Mouse (Mus musculus): ENCODE results near the gene Bend4.

Bend4 gene

DNA sequence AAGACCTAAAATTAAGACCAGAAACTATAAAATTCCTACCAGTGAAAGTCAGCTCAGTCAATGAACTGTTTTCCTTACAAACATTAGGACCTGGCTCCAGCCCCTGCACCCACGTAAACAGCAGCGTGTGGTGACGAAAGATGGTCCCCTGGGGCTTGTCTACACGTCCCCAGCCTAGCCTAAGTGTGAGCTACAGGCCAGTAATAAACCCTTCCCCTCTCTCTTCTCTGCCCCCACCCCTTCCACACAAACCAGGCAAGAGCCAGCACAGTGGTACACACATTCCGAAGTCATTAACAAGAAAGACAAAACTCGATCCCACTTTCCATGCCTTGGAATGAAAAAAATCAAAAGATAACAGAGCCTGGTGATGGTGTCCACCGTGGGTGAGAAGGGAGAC is 16.6 kb downstream of the Bend4 start:
- no peak for DNase-seq

DNA sequence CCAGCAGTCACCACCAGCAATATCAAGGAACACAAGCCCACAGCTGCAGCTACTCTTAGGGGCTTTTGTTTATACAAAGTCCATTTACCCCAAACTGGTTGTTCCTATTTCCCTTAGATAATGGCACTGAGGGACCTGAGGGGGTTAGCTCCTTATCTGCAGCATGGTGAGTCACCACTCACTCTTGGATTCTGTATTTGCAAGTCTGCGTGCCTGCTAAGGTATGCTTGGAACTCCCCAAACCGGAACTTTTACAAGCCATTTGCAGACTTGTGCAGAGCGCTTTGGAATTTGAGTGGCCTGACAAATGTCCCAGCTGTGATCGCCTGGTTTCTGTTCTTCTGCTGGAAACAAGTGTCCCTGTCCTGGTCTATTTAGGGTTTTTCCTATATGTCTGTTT is 17.7 kb downstream of the Bend4 start:
- DNase-seq, result no peak

DNA sequence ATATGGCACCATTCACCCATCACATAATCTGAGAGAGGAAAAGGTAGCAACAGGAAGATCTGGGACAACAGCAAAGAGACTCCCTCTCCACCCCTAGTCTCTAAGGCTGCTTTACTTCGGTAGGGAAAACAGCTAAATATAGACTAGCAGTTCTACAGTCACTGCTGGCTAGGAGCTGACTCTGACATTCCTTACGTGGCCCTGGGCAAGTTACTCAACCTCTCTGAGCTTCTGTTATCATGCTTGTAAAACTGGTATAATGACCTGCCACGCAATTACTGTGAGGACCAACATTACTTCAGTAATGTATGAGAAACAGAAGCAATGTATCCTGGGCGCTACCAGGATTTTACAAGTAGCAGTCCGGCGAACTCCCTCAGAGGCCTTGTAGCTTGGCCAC is 19.7 kb downstream of the Bend4 start:
- no peak for DNase-seq

DNA sequence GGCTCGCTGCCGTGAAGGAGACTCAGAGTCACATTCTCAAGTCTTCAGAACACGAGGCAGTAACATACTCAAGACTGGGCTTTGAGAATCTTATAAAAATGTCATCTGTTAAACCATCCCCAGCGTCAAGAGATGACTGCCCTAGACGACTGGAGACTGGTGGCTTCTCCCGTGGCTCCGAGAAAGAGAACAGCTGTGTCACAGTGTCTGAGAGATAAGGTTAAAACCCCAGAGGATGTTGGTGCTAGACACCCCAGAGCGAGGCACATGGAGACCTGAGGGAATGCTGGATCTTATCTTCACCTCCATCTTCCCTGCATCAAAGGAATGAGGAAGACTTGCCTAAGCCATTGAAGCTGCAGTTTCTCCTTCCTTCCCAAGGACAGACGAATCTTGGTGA is 23.2 kb downstream of the Bend4 start:
- no peak for DNase-seq

DNA sequence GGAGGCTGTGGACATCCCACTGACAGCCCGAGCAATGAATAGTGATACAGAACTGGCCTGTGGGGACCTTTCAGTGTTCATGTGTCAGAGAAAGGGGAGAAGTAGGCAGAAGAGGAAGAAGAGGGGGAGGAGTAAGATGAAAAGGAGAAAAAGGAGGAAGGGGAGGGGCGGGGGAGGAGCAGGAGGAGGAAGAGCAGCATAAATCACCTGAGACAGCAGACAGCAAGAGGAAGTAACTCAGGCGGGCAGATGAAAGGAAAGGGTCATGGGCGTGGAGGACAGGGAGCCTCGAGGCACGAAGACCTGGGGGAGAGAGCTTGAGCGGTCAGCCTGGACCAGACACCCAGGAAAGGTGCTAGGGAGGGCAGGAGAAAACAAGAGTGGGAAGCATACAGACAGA is 23.7 kb downstream of the Bend4 start:
- no peak for DNase-seq

DNA sequence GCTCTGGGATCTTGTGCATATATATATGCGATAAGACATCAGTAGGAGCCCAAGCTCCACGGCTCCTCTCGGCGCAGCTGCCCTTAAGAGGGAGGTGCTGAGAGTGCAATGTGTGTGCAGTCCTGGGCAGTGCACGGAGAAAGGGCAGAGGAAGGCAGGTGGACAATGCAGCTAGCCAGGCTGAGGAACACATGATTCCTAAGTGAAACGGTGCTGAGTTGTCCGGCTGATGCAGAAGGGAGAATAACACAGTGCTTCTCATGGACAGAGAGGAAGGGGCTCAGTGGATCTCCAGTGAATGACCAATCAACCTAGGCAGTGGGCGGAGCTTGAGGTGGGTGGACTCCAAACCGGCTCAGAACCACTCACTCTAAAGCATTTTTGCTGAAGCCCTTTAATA is 26.5 kb downstream of the Bend4 start:
- DNase-seq, result no peak

DNA sequence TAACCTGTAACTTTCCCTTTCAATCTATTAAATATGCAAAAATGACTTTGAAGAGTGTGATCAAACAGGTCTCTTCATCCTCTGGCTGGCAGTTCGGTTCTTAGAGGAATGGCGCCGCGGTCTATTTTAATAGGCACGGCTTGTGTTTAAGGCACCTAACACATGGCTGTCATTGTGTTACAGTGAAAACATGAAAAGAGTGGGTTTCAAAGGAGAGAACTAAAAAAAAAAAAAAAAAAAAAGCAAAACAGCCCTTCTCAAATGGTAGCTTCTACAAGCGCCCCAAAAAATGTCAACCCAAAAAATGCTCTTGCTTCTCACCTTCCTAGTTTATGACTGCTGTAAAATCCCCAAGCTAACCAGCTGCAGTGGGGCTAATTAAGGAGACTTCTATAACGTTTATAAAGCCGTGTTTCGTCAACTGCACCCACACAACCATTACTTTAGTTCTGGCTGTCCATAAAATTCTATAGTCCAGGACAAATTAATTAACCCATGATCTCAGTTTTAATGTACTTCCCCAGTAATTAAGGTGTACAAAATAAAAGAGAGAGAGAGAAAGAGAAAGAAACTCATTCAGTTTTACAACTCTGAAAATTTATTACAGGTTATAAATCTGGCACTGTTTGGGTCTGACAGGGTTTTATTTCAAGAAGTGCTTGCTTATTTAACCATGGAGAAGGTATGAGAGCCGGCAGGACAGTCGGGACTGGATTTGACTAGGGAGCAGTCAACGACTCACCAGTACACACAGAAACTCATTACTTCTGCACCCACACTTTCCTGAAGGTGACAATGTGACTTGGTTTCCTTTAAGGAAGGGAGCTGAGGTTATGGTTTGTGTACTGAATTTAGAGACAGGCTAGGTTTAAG is 27.3 kb downstream of the Bend4 start:
- no peak for DNase-seq

DNA sequence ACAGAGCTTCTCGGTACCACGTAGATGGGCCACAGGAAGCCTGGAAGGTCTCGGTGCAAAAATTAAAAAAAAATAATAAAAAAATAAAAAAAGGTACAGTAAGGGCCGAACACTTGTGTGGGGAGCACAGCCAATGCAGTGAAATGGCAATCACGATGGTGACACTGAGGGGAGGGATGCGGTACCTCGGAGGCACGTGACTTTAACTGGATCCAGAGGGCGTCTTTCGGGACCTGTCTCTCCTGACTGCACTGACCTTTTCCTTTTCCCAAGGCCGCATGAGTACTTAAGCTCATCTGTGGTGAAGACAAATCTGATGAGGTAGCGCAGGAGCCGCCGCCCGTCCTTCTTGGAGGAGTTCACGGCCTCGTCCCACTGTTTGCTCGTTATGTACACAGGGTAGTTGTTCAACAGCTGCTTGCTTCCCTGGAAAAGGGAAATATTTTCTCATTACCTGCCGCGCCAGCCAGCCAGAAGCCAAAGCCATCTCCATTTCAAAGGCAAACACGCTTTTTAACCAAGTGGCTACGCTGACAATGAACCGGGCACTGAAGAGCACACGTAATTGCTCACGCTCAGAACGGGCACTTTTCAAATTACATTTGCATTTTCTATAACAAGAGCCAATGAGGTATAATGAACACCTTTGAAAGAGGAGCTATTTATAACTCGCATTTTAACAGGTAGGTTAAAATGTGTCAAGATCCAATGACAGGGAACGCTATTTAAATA is 28.1 kb downstream of the Bend4 start:
- no peak for DNase-seq

DNA sequence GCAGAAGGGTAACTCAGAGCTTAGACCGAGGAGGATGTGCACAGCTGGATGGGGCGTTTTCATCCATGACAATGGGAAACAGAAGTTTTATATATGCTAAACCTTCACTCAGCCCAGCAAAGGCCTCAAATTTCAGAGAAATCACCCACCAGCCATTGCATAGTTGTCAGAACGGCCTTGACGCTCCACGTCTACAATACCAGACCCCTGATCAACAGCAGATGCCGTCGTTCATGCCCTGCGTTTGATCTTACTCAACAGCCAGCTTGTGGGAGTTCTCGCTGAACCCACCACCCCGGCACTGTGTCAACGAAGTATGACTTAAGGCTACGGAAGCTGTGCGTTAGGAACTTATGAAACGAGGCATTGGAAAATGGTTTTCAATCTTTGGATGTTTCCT is 30.9 kb downstream of the Bend4 start:
- no peak for DNase-seq

DNA sequence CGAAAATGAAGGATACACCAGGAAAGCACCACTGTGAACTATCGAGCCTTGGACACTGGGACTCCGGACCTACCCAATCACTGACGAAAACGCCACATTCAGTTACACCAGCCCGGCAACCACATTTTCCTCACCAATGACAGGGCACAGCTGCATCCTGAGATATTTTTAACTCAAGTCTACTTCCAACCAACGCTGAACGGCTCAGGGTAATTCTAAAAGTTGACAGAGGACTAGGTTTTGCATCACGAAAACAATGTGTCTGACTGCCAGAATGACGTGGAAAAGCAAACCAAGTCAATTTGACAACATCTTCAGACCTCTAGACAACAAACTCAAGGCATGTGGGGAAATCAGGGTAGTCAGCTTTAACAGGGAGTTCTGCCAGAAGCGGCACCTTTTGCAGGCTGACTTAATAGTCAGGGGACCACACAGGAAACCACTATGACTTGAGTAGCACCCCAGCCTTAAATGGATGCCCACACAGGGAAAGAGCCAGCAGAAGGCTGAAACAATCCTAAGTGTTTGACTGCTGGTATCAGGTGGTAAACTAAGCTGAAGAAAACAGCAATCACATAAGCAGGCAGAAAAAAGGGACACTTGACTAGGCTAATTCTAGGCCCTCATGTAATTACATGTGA is 32.8 kb downstream of the Bend4 start:
- DNase-seq, result no peak

DNA sequence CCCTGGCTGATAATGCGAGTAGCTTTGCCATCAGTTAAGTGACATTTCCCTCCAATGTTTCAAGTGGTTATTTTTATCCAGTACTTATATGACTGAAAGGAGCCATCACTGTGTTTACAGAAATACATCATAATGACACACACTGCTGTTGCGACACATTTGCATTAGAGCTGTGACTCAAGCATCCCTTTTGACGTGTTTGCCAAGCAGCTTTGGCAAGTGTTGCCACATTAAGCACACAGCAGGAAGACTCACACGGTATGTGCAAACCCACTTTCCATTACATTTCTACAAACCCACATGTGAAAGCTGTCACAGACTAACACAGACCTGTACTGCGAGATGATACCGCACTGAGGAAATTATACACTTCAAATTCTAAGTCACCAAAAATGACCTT is 34.2 kb downstream of the Bend4 start:
- no peak for DNase-seq

DNA sequence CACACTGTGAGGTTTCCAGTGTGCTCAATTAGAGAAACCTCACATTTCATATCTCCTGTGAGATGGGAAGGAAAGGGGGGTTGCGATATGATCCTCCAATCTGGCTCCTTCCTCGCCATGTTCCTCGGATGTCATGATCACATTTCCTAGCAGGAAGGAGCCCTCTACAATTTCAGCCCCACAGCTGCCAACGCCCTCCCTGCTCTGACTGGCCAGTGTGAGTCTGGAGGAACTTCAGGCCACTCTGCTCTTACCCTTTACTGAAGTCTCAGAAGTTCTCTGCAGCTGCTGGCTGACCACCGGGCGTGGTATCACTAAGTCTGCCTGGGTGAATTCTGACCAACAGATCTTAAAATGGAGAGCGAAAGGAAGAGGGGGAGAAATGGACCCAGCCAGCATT is 45.6 kb downstream of the Bend4 start:
- DNase-seq, result no peak

DNA sequence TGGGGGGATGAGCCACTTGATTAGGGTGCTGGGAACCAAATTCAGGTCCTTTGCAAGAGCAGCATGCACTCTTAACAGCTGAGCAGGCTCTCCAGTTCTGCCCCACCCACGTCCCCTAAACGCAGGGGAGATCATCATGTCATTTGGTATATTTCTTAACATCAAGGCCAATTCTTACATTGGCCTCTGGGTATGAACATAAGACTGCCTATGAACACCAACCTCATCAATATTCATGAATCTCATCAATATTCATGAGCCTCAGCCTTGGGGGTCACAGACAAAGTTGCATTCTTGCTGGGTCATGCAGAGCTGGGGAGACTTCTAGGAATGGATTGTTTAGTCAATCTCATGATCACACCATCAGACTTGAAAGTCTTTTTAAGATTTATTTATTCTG is 46.4 kb downstream of the Bend4 start:
- no peak for DNase-seq

DNA sequence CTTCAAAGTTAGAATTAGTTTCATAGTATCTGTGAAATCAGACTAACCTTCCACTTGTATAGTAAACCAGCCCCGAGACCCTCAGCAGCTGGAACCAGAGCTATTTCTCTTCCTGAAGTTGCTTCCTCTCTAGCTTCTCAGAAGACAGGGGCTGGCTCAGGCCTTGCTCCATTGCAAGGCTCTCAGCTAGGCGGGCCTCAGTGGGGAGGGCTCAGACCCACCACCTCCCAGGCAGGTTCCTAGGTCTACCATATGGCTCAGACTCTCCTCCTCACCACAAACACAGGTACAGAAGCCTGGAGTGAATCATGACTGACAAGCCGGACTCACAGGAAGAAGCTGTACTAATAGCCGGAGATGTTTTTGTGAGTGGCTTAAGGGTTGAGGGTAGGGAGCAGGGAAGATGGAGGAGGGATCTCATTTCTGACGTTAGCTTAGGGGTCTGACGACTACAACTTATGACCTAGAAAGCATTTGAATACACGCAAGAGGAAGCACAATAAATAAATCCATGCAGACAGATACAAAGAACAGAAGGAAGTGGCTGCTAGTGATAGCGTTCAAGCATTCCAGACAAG is 51.0 kb downstream of the Bend4 start:
- DNase-seq, result no peak

DNA sequence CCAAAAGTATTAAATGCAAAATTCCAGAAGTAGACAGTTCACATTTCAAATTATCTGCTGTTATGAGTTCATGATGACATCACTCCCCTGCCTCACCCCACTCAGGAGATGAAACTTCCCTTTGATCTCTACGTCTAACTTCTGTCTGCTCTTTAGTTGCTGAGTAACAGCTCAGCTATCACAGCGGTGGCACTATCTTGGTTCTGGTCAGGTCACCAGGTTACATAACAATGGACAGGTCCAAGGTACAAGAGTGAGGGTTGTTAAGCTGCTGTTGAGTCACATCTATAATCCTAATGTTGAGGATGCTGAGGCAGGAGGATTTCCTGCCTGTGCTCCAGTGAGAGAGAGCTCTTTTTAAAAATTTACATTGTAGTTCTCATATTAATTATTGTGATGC is 65.2 kb downstream of the Bend4 start:
- no peak for DNase-seq

DNA sequence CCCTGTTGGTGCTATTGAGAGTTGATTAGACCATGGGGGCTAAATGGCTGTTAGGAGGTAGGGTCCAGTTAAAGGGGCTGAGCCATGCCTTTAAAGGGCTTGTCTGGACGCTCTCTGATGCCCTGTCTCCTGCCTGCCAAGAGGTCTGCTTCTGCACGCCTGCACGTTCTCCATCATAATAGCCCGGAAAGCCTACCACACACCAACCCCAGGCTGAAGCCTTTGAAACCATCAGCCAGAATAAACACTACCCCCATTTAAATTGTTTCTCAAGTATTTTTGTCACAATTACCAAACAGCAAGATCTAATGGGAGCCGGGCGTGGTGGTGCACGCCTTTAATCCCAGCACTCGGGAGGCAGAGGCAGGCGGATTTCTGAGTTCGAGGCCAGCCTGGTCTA is 65.8 kb downstream of the Bend4 start:
- no peak for DNase-seq

DNA sequence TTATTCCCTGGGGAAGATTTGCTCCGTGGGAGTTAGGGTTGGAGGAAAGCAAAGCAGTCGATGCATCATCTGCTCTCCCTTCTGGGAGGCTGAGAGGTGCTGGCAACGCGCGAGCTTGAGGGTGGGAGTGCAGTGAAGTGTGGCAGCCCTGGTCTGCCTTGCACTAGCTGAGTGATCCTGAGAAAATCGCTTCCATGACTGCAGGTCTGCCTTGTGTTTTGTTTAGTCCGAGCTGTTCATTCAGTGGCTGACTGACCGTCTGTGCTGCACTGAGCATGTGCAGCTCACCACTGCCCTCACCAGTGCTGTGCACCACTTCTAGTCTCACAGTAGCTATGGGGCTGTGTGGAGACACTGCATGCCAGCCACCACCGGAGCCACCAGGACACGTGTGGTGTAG is 79.2 kb downstream of the Bend4 start:
- no peak for DNase-seq

DNA sequence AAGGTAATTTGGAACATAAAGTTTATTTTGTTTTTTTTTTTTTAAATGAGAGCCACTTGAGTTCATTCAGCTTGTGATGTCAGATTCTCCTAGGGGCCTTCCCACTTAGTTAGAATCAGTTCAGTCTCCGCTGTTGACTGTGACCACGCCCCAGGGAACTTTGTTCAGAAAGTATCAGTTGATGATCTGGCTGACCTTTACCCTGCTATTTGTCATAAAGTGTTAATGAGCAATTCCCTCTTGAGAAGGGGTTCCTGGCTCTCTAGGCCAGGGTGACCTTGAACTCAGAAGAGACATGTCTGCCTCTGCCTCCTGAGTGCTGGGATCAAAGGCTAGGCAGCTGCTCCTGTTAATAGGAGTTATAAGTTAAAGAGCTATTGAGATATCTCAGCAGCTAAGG is 81.0 kb downstream of the Bend4 start:
- no peak for DNase-seq
